Mouse (Mus musculus) liver, embryonic 14.5 days (tissue): ENCODE data around the gene Pan3.

Experiments
- CTCF ChIP-seq: IDR thresholded peaks from 2 replicates; pipeline ENCODE4 v1.5.1; 2016; ENCODE audit warnings: antibody characterized with exemption, low read depth, control low read depth
- EP300 ChIP-seq: IDR thresholded peaks from 2 replicates; pipeline ENCODE4 v1.6.1; 2016; ENCODE audit warnings: antibody characterized with exemption, low read depth

DNA sequence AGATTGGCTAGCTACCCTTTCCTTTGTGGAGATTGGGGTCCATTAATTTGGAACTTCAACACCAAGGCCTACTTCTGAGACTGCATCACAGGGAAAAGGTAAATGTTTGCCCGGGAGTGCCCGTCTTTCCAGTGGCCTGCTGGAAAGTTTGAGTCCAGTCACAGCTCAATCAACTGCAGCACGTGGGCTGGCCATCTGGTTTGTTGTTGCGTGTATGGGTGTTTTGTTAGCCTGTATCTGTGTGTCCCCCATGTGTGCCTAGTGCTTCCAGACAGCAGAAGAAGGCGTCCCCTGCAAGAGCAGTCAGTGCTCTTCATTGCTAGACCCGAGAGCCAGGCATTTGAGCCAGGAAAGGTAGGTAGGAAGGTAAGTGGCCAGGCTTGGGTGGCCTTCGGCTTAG lies 135.5 kb downstream of the Pan3 start:
- TF ChIP-seq CTCF (no peak), EP300 (no peak)
